Comparison of ENCODE assay signal across 10 mouse cellular contexts in genomic region chr10:84686122-84686497, GRCm38 (mm10).
DNase-seq lines count a peak whose midpoint lies in the region; ATAC-seq lines count a peak whose summit lies in the region.
"Had no signal": no experiment of that assay in that cellular context is flagged by ENCODE, and none has a peak within 500 bp of the region (broad histone marks: within the 10 kb centered on the region; RNA-seq: fewer than 3 reads in every experiment).

No protein-coding gene starts in this region.

- no peaks in the 10 kb centered on the region for H3K27me3 ChIP-seq in forebrain, embryonic 15.5 days
- no peaks in the 10 kb centered on the region for H3K27me3 ChIP-seq in hindbrain, embryonic 15.5 days
- peaks cover 3% of the 10 kb centered on the region; the same call in 1 of the 2 replicates for H3K27me3 ChIP-seq in midbrain, embryonic 15.5 days (replicated peaks)
- H3K27me3 ChIP-seq: embryonic facial prominence, embryonic 15.5 days; limb, embryonic 12.5 days had no signal

- H3K4me3 ChIP-seq in forebrain, embryonic 15.5 days, result no peak overlapping the region
- no peak overlapping the region for H3K4me3 ChIP-seq in hindbrain, embryonic 15.5 days
- no peak overlapping the region for H3K4me3 ChIP-seq in midbrain, embryonic 15.5 days
- H3K4me3 ChIP-seq: embryonic facial prominence, embryonic 15.5 days; limb, embryonic 12.5 days had no signal

- H3K4me1 ChIP-seq in forebrain, embryonic 15.5 days, result peaks cover 18% of the 10 kb centered on the region
- H3K4me1 ChIP-seq in hindbrain, embryonic 15.5 days (replicated peaks), result peaks cover 16% of the 10 kb centered on the region
- H3K4me1 ChIP-seq in midbrain, embryonic 15.5 days, result peaks cover 12% of the 10 kb centered on the region
- H3K4me1 ChIP-seq: embryonic facial prominence, embryonic 15.5 days; limb, embryonic 12.5 days had no signal

- H3K4me2 ChIP-seq in forebrain, embryonic 15.5 days (replicated peaks), result no peak overlapping the region
- no peak overlapping the region for H3K4me2 ChIP-seq in hindbrain, embryonic 15.5 days
- no peak overlapping the region for H3K4me2 ChIP-seq in midbrain, embryonic 15.5 days
- H3K4me2 ChIP-seq: embryonic facial prominence, embryonic 15.5 days; limb, embryonic 12.5 days had no signal

- no peak overlapping the region for H3K9ac ChIP-seq in forebrain, embryonic 15.5 days (replicated peaks)
- no peak overlapping the region for H3K9ac ChIP-seq in hindbrain, embryonic 15.5 days
- H3K9ac ChIP-seq in midbrain, embryonic 15.5 days, result no peak overlapping the region
- H3K9ac ChIP-seq: embryonic facial prominence, embryonic 15.5 days; limb, embryonic 12.5 days had no signal

- no peaks in the 10 kb centered on the region for H3K9me3 ChIP-seq in forebrain, embryonic 15.5 days
- no peaks in the 10 kb centered on the region for H3K9me3 ChIP-seq in hindbrain, embryonic 15.5 days
- no peaks in the 10 kb centered on the region for H3K9me3 ChIP-seq in midbrain, embryonic 15.5 days
- H3K9me3 ChIP-seq: embryonic facial prominence, embryonic 15.5 days; limb, embryonic 12.5 days had no signal

- no peaks in the 10 kb centered on the region for H3K36me3 ChIP-seq in forebrain, embryonic 15.5 days
- H3K36me3 ChIP-seq in hindbrain, embryonic 15.5 days, result 0 out of 2 replicates have a peak, but pooled peaks cover 2% of the 10 kb centered on the region
- no peaks in the 10 kb centered on the region for H3K36me3 ChIP-seq in midbrain, embryonic 15.5 days (replicated peaks)

- peak overlapping the region; percentile 32; the same call in 1 of the 2 replicates for H3K27ac ChIP-seq in forebrain, embryonic 15.5 days (replicated peaks)
- peak overlapping the region; percentile 74 for H3K27ac ChIP-seq in hindbrain, embryonic 15.5 days (replicated peaks)
- H3K27ac ChIP-seq in midbrain, embryonic 15.5 days, result peak overlapping the region; percentile 4
- H3K27ac ChIP-seq: embryonic facial prominence, embryonic 15.5 days had no signal

- no peak for ATAC-seq in forebrain, embryonic 15.5 days (replicated peaks)
- no peak for ATAC-seq in hindbrain, embryonic 15.5 days (ENCODE audit: low FRiP score, low read depth)
- peak; percentile 67 for ATAC-seq in midbrain, embryonic 15.5 days (replicated peaks)
- ATAC-seq in inflammation-experienced regulatory T-cells, adult 6 months, result no peak

- 13% methylated on average over 9 of the region's 9 CpGs for WGBS in forebrain, embryonic 15.5 days
- 11% methylated on average over 9 of the region's 9 CpGs for WGBS in hindbrain, embryonic 15.5 days
- WGBS in midbrain, embryonic 15.5 days, result 10% methylated on average over 9 of the region's 9 CpGs

- DNase-seq in adrenal gland, postnatal 36 days, result peak; percentile 26 to 31
- no peak for DNase-seq in adrenal gland, adult 8-10 months
- no peak for DNase-seq in gastrocnemius, adult 8-10 months (ENCODE audit: low spot score in 2 of 2)
- DNase-seq in layer of hippocampus, adult 9-10 months (ENCODE audit: low spot score), result no peak

Comparison
In these comparisons a context has a peak if more than half of its experiments do, and no peak if none do; other contexts are left out.
1. DNase-seq: peak in adrenal gland, postnatal 36 days (2 of 2); none in adrenal gland, adult 8-10 months (single experiment), gastrocnemius, adult 8-10 months (0 of 2) and layer of hippocampus, adult 9-10 months (single experiment).
2. H3K27ac ChIP-seq: peak in every context shown above with its lines; median percentile 74 in hindbrain, embryonic 15.5 days; 32 in forebrain, embryonic 15.5 days; 4 in midbrain, embryonic 15.5 days.